In the genomic region with DNA sequence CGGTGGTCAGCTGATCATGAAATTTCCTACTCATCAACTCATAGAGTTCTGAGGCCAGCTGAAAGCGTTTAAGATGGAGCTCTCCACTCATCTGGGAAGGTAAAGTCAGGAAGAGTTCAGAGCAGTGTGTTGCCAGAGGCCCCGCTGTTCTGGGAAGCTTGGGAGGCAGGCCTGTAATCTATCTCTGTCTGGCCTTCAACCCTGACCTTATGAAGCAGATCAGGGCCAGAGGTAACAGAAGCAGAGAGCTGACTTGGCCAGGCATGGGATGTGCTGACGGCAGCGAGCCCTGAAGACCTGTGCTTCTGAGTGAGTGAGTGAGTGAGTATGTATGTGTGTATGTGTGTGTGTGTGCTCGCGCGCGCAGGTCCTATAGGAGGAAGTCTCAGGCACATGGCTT, we compare ENCODE assay signal across 18 mouse cellular contexts.
DNase-seq lines count a peak whose midpoint lies in the region; ATAC-seq and TF ChIP-seq lines count a peak whose summit lies in the region.
"Had no signal": no experiment of that assay in that cellular context is flagged by ENCODE, and none has a peak within 500 bp of the region (broad histone marks: within the 10 kb centered on the region; RNA-seq: fewer than 3 reads in every experiment).

No protein-coding gene starts in this region.

- H3K27me3 ChIP-seq in kidney, adult 2 months (replicated peaks; ENCODE audit: control insufficient read depth, insufficient read depth, low read length) = no peaks in the 10 kb centered on the region
- no peaks in the 10 kb centered on the region for H3K27me3 ChIP-seq in neural tube, embryonic 11.5 days (ENCODE audit: control insufficient read depth, insufficient read depth, low read length)
- no peaks in the 10 kb centered on the region for H3K27me3 ChIP-seq in midbrain, embryonic 13.5 days
- H3K27me3 ChIP-seq: CH12.LX; forebrain, embryonic 13.5 days; hindbrain, embryonic 13.5 days had no signal

- no peak for ATAC-seq in neural tube, embryonic 11.5 days (ENCODE audit: insufficient read depth, low FRiP score, low TSS enrichment)
- no peak for ATAC-seq in midbrain, embryonic 13.5 days
- ATAC-seq: forebrain, embryonic 13.5 days; intestine, embryonic 15.5 days had no signal

- 67% methylated on average over 9 of the region's 9 CpGs for WGBS in kidney, adult 2 months
- 60% methylated on average over 9 of the region's 9 CpGs for WGBS in neural tube, embryonic 11.5 days
- WGBS in midbrain, embryonic 13.5 days = 87% methylated on average over 9 of the region's 9 CpGs

- no peaks in the 10 kb centered on the region for H3K9me3 ChIP-seq in neural tube, embryonic 11.5 days (ENCODE audit: control insufficient read depth, low read length)
- H3K9me3 ChIP-seq in midbrain, embryonic 13.5 days = no peaks in the 10 kb centered on the region
- H3K9me3 ChIP-seq: forebrain, embryonic 13.5 days; hindbrain, embryonic 13.5 days; intestine, embryonic 15.5 days; midbrain, embryonic 10.5 days had no signal

- H3K9ac ChIP-seq in neural tube, embryonic 11.5 days (ENCODE audit: low read length) = no peak overlapping the region
- no peak overlapping the region for H3K9ac ChIP-seq in midbrain, embryonic 13.5 days (replicated peaks)
- H3K9ac ChIP-seq: forebrain, embryonic 13.5 days; hindbrain, embryonic 13.5 days; intestine, embryonic 15.5 days had no signal

- H3K4me3 ChIP-seq in kidney, adult 2 months (ENCODE audit: insufficient read depth, low read depth, low read length) = no peak overlapping the region
- no peak overlapping the region for H3K4me3 ChIP-seq in neural tube, embryonic 11.5 days (ENCODE audit: low read depth, low read length)
- no peak overlapping the region for H3K4me3 ChIP-seq in midbrain, embryonic 13.5 days (replicated peaks)
- H3K4me3 ChIP-seq: forebrain, embryonic 13.5 days; hindbrain, embryonic 13.5 days; intestine, embryonic 15.5 days; midbrain, embryonic 10.5 days had no signal

- no peak overlapping the region for H3K27ac ChIP-seq in kidney, adult 2 months (ENCODE audit: insufficient read depth, low read depth, low read length)
- no peak overlapping the region for H3K27ac ChIP-seq in neural tube, embryonic 11.5 days (ENCODE audit: low read depth, low read length)
- no peak overlapping the region for H3K27ac ChIP-seq in midbrain, embryonic 13.5 days
- H3K27ac ChIP-seq: forebrain, embryonic 13.5 days; hindbrain, embryonic 13.5 days; intestine, embryonic 15.5 days; midbrain, embryonic 10.5 days had no signal

- peak; percentile 70 for DNase-seq in adrenal gland, adult 8-10 months
- DNase-seq in adrenal gland, postnatal 4 days (ENCODE audit: low spot score in 2 of 2) = no peak
- DNase-seq in kidney, adult 2 months = peak; percentile 22
- DNase-seq in kidney, postnatal 4 days = no peak
- DNase-seq in embryo, embryonic 11 days = peak; percentile 49
- DNase-seq in neural tube, embryonic 11.5 days (ENCODE audit: low spot score) = peak; percentile 54
- DNase-seq in cerebellum, adult 11 months = no peak
- DNase-seq: cerebellum, adult 11-12 months; heart, adult 18-20 months; kidney, postnatal 14 days; lung, postnatal 36 days; thymus, adult 2 months had no signal

- H3K4me2 ChIP-seq in neural tube, embryonic 11.5 days (ENCODE audit: low read depth) = no peak overlapping the region
- no peak overlapping the region for H3K4me2 ChIP-seq in midbrain, embryonic 13.5 days (replicated peaks)
- H3K4me2 ChIP-seq: forebrain, embryonic 13.5 days; hindbrain, embryonic 13.5 days; intestine, embryonic 15.5 days had no signal

- TF ChIP-seq POLR2A in kidney, adult 2 months (IDR thresholded peaks at IDR 0.05; ENCODE audit: low read depth, low read length) = no peak

- no peak for TF ChIP-seq CTCF in kidney, adult 2 months (conservative IDR thresholded peaks at IDR 0.05; ENCODE audit: insufficient read depth, insufficient read length, low read depth, low read length)

- no peaks in the 10 kb centered on the region for H3K36me3 ChIP-seq in kidney, adult 2 months (ENCODE audit: control insufficient read depth, insufficient read depth, low read length)
- H3K36me3 ChIP-seq in neural tube, embryonic 11.5 days (ENCODE audit: control insufficient read depth, insufficient read depth, low read length) = no peaks in the 10 kb centered on the region
- no peaks in the 10 kb centered on the region for H3K36me3 ChIP-seq in midbrain, embryonic 13.5 days
- H3K36me3 ChIP-seq: hindbrain, embryonic 13.5 days; intestine, embryonic 15.5 days; midbrain, embryonic 10.5 days had no signal

- H3K4me1 ChIP-seq in kidney, adult 2 months (ENCODE audit: control insufficient read depth, insufficient read depth, low read length) = no peaks in the 10 kb centered on the region
- H3K4me1 ChIP-seq in neural tube, embryonic 11.5 days (ENCODE audit: control insufficient read depth, insufficient read depth, low read length) = no peaks in the 10 kb centered on the region
- no peaks in the 10 kb centered on the region for H3K4me1 ChIP-seq in midbrain, embryonic 13.5 days (replicated peaks)
- H3K4me1 ChIP-seq: forebrain, embryonic 13.5 days; hindbrain, embryonic 13.5 days; intestine, embryonic 15.5 days; midbrain, embryonic 10.5 days had no signal

Comparison
In these comparisons a context has a peak if more than half of its experiments do, and no peak if none do; other contexts are left out.
1. DNase-seq: peak in adrenal gland, adult 8-10 months (single experiment), kidney, adult 2 months (single experiment), embryo, embryonic 11 days (single experiment) and neural tube, embryonic 11.5 days (single experiment); none in adrenal gland, postnatal 4 days (0 of 2), kidney, postnatal 4 days (0 of 2) and cerebellum, adult 11 months (single experiment).